In genomic region chr7:142893296-142893695, GRCm38 (mm10) we compare ENCODE assay signal across 27 mouse cellular contexts. TPM values are rescaled to one million over a fixed set of nuclear protein-coding genes. Genes with fewer than 3 reads are reported as not detected.
A peak's percentile ranks its signal among the peaks of the same experiment; 100 is the strongest.
DNase-seq lines count a peak whose midpoint lies in the region; ATAC-seq and TF ChIP-seq lines count a peak whose summit lies in the region.
"Had no signal": no experiment of that assay in that cellular context is flagged by ENCODE, and none has a peak within 500 bp of the region (broad histone marks: within the 10 kb centered on the region; RNA-seq: fewer than 3 reads in every experiment).

No protein-coding gene starts in this region.

- DNase-seq in heart, postnatal 14 days: no peak
- peak; percentile 8 for DNase-seq in liver, postnatal 0 days
- no peak for DNase-seq in liver
- peak; percentile 15 for DNase-seq in limb, embryonic 10.5 days (ENCODE audit: low spot score)
- DNase-seq in hindbrain, embryonic 10.5 days (ENCODE audit: low spot score): no peak
- DNase-seq: adrenal gland, postnatal 10 days; B cell, adult 2 months; cerebellum, adult 11 months; cerebellum, adult 2 months; cerebellum, adult 9-11 months; cerebellum, postnatal 25 days; forebrain, postnatal 0 days; gastrocnemius, adult 2 months; gastrocnemius, postnatal 14 days; heart, postnatal 36 days had no signal

- 0 out of 2 replicates have a peak overlapping the region, but pooled peaks have one; percentile 21 for H3K27ac ChIP-seq in heart, embryonic 13.5 days (replicated peaks)
- no peak overlapping the region for H3K27ac ChIP-seq in liver, postnatal 0 days (ENCODE audit: low read depth)
- H3K27ac ChIP-seq in intestine, embryonic 15.5 days: no peak overlapping the region
- H3K27ac ChIP-seq in limb, embryonic 10.5 days: no peak overlapping the region
- H3K27ac ChIP-seq in hindbrain, embryonic 10.5 days: no peak overlapping the region
- H3K27ac ChIP-seq: embryonic facial prominence, embryonic 12.5 days; embryonic facial prominence, embryonic 15.5 days; gastrocnemius, adult 2 months; hindbrain, embryonic 14.5 days; hindbrain, postnatal 0 days had no signal

- H3K9ac ChIP-seq in heart, embryonic 13.5 days: no peak overlapping the region
- no peak overlapping the region for H3K9ac ChIP-seq in liver, postnatal 0 days (replicated peaks)
- H3K9ac ChIP-seq in intestine, embryonic 15.5 days: no peak overlapping the region
- H3K9ac ChIP-seq: embryonic facial prominence, embryonic 12.5 days; embryonic facial prominence, embryonic 15.5 days; forebrain, postnatal 0 days; hindbrain, embryonic 14.5 days had no signal

- TF ChIP-seq EP300 in liver, postnatal 0 days (IDR thresholded peaks at IDR 0.05; ENCODE audit: low read depth): no peak

- H3K4me1 ChIP-seq in heart, embryonic 13.5 days: peaks cover 26% of the 10 kb centered on the region
- no peaks in the 10 kb centered on the region for H3K4me1 ChIP-seq in liver, postnatal 0 days (ENCODE audit: insufficient read depth)
- H3K4me1 ChIP-seq in intestine, embryonic 15.5 days (replicated peaks): peaks cover 4% of the 10 kb centered on the region; the same call in 1 of the 2 replicates
- peaks cover 17% of the 10 kb centered on the region for H3K4me1 ChIP-seq in limb, embryonic 10.5 days
- peaks cover 41% of the 10 kb centered on the region for H3K4me1 ChIP-seq in hindbrain, embryonic 10.5 days (replicated peaks)

- no peaks in the 10 kb centered on the region for H3K36me3 ChIP-seq in heart, embryonic 13.5 days
- no peaks in the 10 kb centered on the region for H3K36me3 ChIP-seq in liver, postnatal 0 days (replicated peaks; ENCODE audit: insufficient read depth, low read length)
- no peaks in the 10 kb centered on the region for H3K36me3 ChIP-seq in intestine, embryonic 15.5 days
- no peaks in the 10 kb centered on the region for H3K36me3 ChIP-seq in limb, embryonic 10.5 days
- no peaks in the 10 kb centered on the region for H3K36me3 ChIP-seq in hindbrain, embryonic 10.5 days
- H3K36me3 ChIP-seq: embryonic facial prominence, embryonic 12.5 days; embryonic facial prominence, embryonic 15.5 days; G1E had no signal

- H3K4me3 ChIP-seq in heart, embryonic 13.5 days: no peak overlapping the region
- no peak overlapping the region for H3K4me3 ChIP-seq in liver, postnatal 0 days (ENCODE audit: low read depth, low read length)
- H3K4me3 ChIP-seq in intestine, embryonic 15.5 days (replicated peaks): no peak overlapping the region
- H3K4me3 ChIP-seq in limb, embryonic 10.5 days: no peak overlapping the region
- no peak overlapping the region for H3K4me3 ChIP-seq in hindbrain, embryonic 10.5 days
- H3K4me3 ChIP-seq: embryonic facial prominence, embryonic 12.5 days; embryonic facial prominence, embryonic 15.5 days; gastrocnemius, adult 2 months had no signal

- H3K27me3 ChIP-seq in heart, embryonic 13.5 days (replicated peaks): peaks cover 83% of the 10 kb centered on the region
- peaks cover 5% of the 10 kb centered on the region; the same call in 1 of the 2 replicates for H3K27me3 ChIP-seq in liver, postnatal 0 days (ENCODE audit: insufficient read depth, low read length)
- no peaks in the 10 kb centered on the region; the same call in 1 of the 2 replicates for H3K27me3 ChIP-seq in intestine, embryonic 15.5 days (replicated peaks)
- H3K27me3 ChIP-seq in limb, embryonic 10.5 days (ENCODE audit: low read depth, poor library complexity, severe bottlenecking): peaks cover 24% of the 10 kb centered on the region
- peaks cover 27% of the 10 kb centered on the region for H3K27me3 ChIP-seq in hindbrain, embryonic 10.5 days (ENCODE audit: insufficient read depth, poor library complexity, severe bottlenecking)
- H3K27me3 ChIP-seq: embryonic facial prominence, embryonic 12.5 days had no signal

- ATAC-seq in heart, embryonic 13.5 days (ENCODE audit: extremely low read depth, insufficient number of reproducible peaks, low FRiP score, low TSS enrichment): no peak
- no peak for ATAC-seq in liver, postnatal 0 days
- ATAC-seq in intestine, embryonic 15.5 days: peak; percentile 27; the same call in 1 of the 2 replicates
- ATAC-seq: forebrain, embryonic 14.5 days; forebrain, postnatal 0 days; Patski had no signal

- H3K4me2 ChIP-seq in heart, embryonic 13.5 days: no peak overlapping the region
- no peak overlapping the region for H3K4me2 ChIP-seq in liver, postnatal 0 days (ENCODE audit: low read depth, low read length)
- no peak overlapping the region for H3K4me2 ChIP-seq in intestine, embryonic 15.5 days (replicated peaks)
- H3K4me2 ChIP-seq: embryonic facial prominence, embryonic 12.5 days; embryonic facial prominence, embryonic 15.5 days; hindbrain, embryonic 14.5 days had no signal

- intact Hi-C loops in heart, postnatal 14 days (cut with DNase I): no loop called here

- 30% methylated on average over 6 of the region's 6 CpGs for WGBS in heart, embryonic 13.5 days
- 55% methylated on average over 6 of the region's 6 CpGs for WGBS in liver, postnatal 0 days (ENCODE audit: insufficient replicate concordance)
- WGBS in intestine, embryonic 15.5 days: 70% methylated on average over 6 of the region's 6 CpGs
- WGBS in limb, embryonic 10.5 days: 73% methylated on average over 6 of the region's 6 CpGs
- 77% methylated on average over 6 of the region's 6 CpGs for WGBS in hindbrain, embryonic 10.5 days

- no peak for TF ChIP-seq CTCF in liver, postnatal 0 days (IDR thresholded peaks at IDR 0.05; ENCODE audit: low read depth)

- H3K9me3 ChIP-seq in heart, embryonic 13.5 days: no peaks in the 10 kb centered on the region
- H3K9me3 ChIP-seq in liver, postnatal 0 days (ENCODE audit: low read length): no peaks in the 10 kb centered on the region
- no peaks in the 10 kb centered on the region for H3K9me3 ChIP-seq in intestine, embryonic 15.5 days
- H3K9me3 ChIP-seq in limb, embryonic 10.5 days (replicated peaks): no peaks in the 10 kb centered on the region
- H3K9me3 ChIP-seq in hindbrain, embryonic 10.5 days: no peaks in the 10 kb centered on the region
- H3K9me3 ChIP-seq: embryonic facial prominence, embryonic 12.5 days; embryonic facial prominence, embryonic 15.5 days; G1E had no signal

RNA-seq across cellular contexts. Expression of gene Th, which starts 37.6 kb away (rescaled TPM):
- 0.36 and 0.76 TPM in 2 replicates for polyA plus RNA-seq in heart, embryonic 13.5 days (2015; fragmentation: Nextera tagmentation; extraction: Ambion mirVana)
- total RNA-seq in heart, postnatal 14 days (2021): not detected
- not detected in 2 replicates for polyA plus RNA-seq in liver, postnatal 0 days (2015; fragmentation: Nextera tagmentation; extraction: Ambion mirVana)
- 7.7 and 11.3 TPM in 2 replicates for polyA plus RNA-seq in intestine, embryonic 15.5 days (2015; fragmentation: Nextera tagmentation; extraction: Ambion mirVana)
- polyA plus RNA-seq in limb, embryonic 10.5 days (2016; fragmentation: Nextera tagmentation; extraction: Ambion mirVana): 1.2 TPM in 2 replicates
- 8.8 and 14.4 TPM in 2 replicates for polyA plus RNA-seq in hindbrain, embryonic 10.5 days (2016; fragmentation: Nextera tagmentation; extraction: Ambion mirVana)
- total RNA-seq: CH12.LX; common myeloid progenitor, adult 5-6 weeks; G1E; heart, adult 8-10 months; heart, postnatal 36 days had no signal
- polyA plus RNA-seq: G1E, Patski had no signal

Comparison
In these comparisons a context has a peak if more than half of its experiments do, and no peak if none do; other contexts are left out.
1. DNase-seq: peak in liver, postnatal 0 days (single experiment) and limb, embryonic 10.5 days (single experiment); none in heart, postnatal 14 days (0 of 2), liver (single experiment) and hindbrain, embryonic 10.5 days (single experiment).